24 mouse cellular contexts compared by ENCODE assay signal in the genomic region with DNA sequence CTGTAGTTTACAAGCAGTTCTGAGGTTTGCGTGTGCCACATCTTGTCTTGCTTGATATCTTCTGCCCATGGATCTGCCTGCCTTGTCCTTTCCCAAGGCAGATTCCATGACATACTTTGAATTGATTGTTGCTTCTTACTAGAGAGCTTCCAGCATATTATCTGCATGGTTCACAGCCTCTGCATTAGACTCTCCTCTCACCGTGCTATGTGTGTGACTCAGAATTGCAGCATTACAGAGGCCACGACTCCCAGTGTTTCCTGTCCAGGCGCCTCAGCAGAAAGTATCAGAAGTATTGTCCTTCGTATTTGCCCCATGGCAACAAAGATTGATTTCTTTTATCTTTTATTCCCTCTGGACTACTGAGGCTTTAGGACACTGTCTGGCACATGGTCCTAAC. TPM values are rescaled to one million over a fixed set of nuclear protein-coding genes. Genes with fewer than 3 reads are reported as not detected.
DNase-seq lines count a peak whose midpoint lies in the region; TF ChIP-seq lines count a peak whose summit lies in the region.
"Had no signal": no experiment of that assay in that cellular context is flagged by ENCODE, and none has a peak within 500 bp of the region (broad histone marks: within the 10 kb centered on the region; RNA-seq: fewer than 3 reads in every experiment).

No protein-coding gene starts in this region.

- no peak for TF ChIP-seq CTCF in kidney, adult 2 months (conservative IDR thresholded peaks at IDR 0.05; ENCODE audit: insufficient read depth, insufficient read length, low read depth, low read length)
- no peak for TF ChIP-seq CTCF in embryonic fibroblast, embryonic 13.5 days (IDR thresholded peaks at IDR 0.05; ENCODE audit: borderline replicate concordance, insufficient read depth, low read length)

- H3K36me3 ChIP-seq in kidney, adult 2 months (ENCODE audit: control insufficient read depth, insufficient read depth, low read length) = no peaks in the 10 kb centered on the region
- H3K36me3 ChIP-seq: heart, embryonic 12.5 days; heart, embryonic 15.5 days; hindbrain, embryonic 15.5 days had no signal

- DNase-seq in heart, adult 11 months = peak; percentile 74
- no peak for DNase-seq in heart, postnatal 36 days
- no peak for DNase-seq in kidney, adult 2 months
- no peak for DNase-seq in kidney, postnatal 10 days
- peak; percentile 21 for DNase-seq in 416B (ENCODE audit: low read depth)
- DNase-seq in urinary bladder, postnatal 10 days (ENCODE audit: low spot score) = no peak
- DNase-seq: adrenal gland, postnatal 14 days; B cell, adult 2 months; cerebellum, adult 11-12 months; cerebellum, adult 8-10 months; cerebellum, postnatal 14 days; forebrain, postnatal 0 days; gastrocnemius, adult 2 months; gastrocnemius, postnatal 14 days; heart, adult 18-20 months; heart, postnatal 10 days; heart, postnatal 4 days; kidney, adult 11 months; kidney, adult 9 months had no signal

- intact Hi-C loops in heart, postnatal 36 days (cut with DNase I) = no loop called here

- WGBS in kidney, adult 2 months = 63% methylated on average over 5 of the region's 5 CpGs

- no peak for TF ChIP-seq POLR2A in kidney, adult 2 months (IDR thresholded peaks at IDR 0.05; ENCODE audit: low read depth, low read length)
- no peak for TF ChIP-seq POLR2A in embryonic fibroblast, embryonic 13.5 days (IDR thresholded peaks at IDR 0.05; ENCODE audit: low read depth, low read length)

- H3K4me1 ChIP-seq in kidney, adult 2 months (ENCODE audit: control insufficient read depth, insufficient read depth, low read length) = peaks cover 10% of the 10 kb centered on the region
- H3K4me1 ChIP-seq in embryonic fibroblast, embryonic 13.5 days (ENCODE audit: control insufficient read depth, insufficient read depth, low read length) = peaks cover 12% of the 10 kb centered on the region

- H3K27ac ChIP-seq in kidney, adult 2 months (ENCODE audit: insufficient read depth, low read depth, low read length) = 0 out of 2 replicates have a peak overlapping the region, but pooled peaks have one; percentile 37
- 0 out of 2 replicates have a peak overlapping the region, but pooled peaks have one; percentile 4 for H3K27ac ChIP-seq in embryonic fibroblast, embryonic 13.5 days (ENCODE audit: insufficient read depth, low read length)
- H3K27ac ChIP-seq: gastrocnemius, adult 2 months; heart, embryonic 15.5 days; hindbrain, embryonic 15.5 days had no signal

- H3K27me3 ChIP-seq in kidney, adult 2 months (replicated peaks; ENCODE audit: control insufficient read depth, insufficient read depth, low read length) = no peaks in the 10 kb centered on the region
- H3K27me3 ChIP-seq: CH12.LX; heart, embryonic 12.5 days; heart, embryonic 15.5 days; hindbrain, embryonic 15.5 days had no signal

- no peak overlapping the region for H3K4me3 ChIP-seq in kidney, adult 2 months (ENCODE audit: insufficient read depth, low read depth, low read length)
- no peak overlapping the region for H3K4me3 ChIP-seq in embryonic fibroblast, embryonic 13.5 days (ENCODE audit: insufficient read depth, low read length)
- H3K4me3 ChIP-seq: gastrocnemius, adult 2 months; heart, embryonic 12.5 days; heart, embryonic 15.5 days; hindbrain, embryonic 15.5 days had no signal

RNA-seq across cellular contexts. Expression of a gene that starts 20.4 kb away (rescaled TPM):
- total RNA-seq in heart, postnatal 36 days (2021) = 10 to 100 TPM; 19.3 to 20.6 TPM
- polyA plus RNA-seq in kidney, adult 2 months (2012; rRNA removed) = 11.3 and 11.4 TPM in 2 replicates
- polyA plus RNA-seq in embryonic fibroblast, embryonic 13.5 days (2011; ENCODE audit: insufficient read length, low read depth, missing spikeins) = 88.6 and 107 TPM in 2 replicates
- total RNA-seq: CH12.LX had no signal

Comparison
In these comparisons a context has a peak if more than half of its experiments do, and no peak if none do; other contexts are left out.
1. DNase-seq: peak in heart, adult 11 months (single experiment) and 416B (single experiment); none in heart, postnatal 36 days (0 of 2), kidney, adult 2 months (single experiment), kidney, postnatal 10 days (single experiment) and urinary bladder, postnatal 10 days (single experiment).